Mouse (Mus musculus): Measurements from ENCODE around the gene Notch3.

GRCm38 (mm10) chr17:32158841-32159240 is 7.8 kb downstream of the Notch3 start:
- TF ChIP-seq CTCF (IDR thresholded peaks at IDR 0.05; ENCODE audit: low read depth): no peak
- TF ChIP-seq EP300 (IDR thresholded peaks at IDR 0.05; ENCODE audit: low read depth): no peak

Data from liver, postnatal 0 days (tissue).